Mouse (Mus musculus) embryo, embryonic 9.5 days (tissue): ENCODE results near the gene Pgls.
A peak's percentile ranks its signal among the peaks of the same experiment; 100 is the strongest.

ENCODE experiments used
- DNase-seq: peaks from one replicate; pipeline ENCODE4 v3.0.0-alpha.2; 2017; ENCODE audit errors: extremely low spot score

Gene Pgls

GRCm38 (mm10) chr8:71591471-71592373 lies at the start of gene Pgls:
TSS of gene Pgls (plus strand) at chr8:71592176.
- DNase-seq = peak; percentile 94

- DNase-seq = peak; percentile 95
Measured at GRCm38 (mm10) chr8:71542632-71543343, 49.2 kb upstream of the Pgls start, which contains the start of gene Mvb12a. TSS of gene Mvb12a (plus strand) at chr8:71542922.

DNA sequence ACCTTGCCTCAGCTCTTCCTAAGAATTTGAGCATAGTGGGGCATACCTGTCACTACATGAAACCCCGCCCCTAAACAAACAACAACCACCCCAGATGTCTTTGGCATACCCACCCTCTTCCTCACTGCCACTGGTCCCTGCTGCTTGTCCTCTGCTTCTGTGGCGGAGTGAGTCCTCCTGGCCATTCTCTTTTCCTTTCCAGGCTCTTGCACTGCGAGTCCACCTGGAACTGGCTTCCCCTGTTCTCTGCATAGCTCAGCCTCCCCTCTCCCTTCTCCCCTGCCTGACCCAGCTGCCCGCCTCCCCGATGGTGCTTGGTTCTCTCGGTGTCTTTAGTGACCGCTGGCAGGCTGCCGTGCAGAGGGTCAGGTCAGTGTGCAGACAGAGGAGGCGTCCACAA lies 48.2 kb upstream of the Pgls start:
- DNase-seq = no peak

DNA sequence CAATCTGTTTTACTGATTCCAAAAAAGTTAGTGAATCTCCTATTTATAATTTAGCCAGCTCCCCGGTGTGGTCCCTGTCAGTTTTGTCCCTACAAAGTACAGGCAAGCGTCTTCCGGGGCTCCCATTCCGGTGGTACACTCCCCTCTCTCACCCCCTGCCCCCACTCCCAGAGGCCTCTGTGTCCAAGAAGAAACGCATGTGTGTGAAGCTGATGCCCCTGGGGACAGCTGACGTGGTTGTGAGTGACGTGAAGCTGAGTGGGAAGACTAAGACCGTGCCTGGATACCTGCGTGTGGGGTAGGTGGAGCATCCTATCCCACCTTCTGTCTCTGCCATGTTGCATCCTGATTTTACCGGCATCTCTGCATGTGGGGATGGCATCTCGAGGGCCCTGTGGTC lies 46.9 kb upstream of the Pgls start:
- no peak for DNase-seq

DNA sequence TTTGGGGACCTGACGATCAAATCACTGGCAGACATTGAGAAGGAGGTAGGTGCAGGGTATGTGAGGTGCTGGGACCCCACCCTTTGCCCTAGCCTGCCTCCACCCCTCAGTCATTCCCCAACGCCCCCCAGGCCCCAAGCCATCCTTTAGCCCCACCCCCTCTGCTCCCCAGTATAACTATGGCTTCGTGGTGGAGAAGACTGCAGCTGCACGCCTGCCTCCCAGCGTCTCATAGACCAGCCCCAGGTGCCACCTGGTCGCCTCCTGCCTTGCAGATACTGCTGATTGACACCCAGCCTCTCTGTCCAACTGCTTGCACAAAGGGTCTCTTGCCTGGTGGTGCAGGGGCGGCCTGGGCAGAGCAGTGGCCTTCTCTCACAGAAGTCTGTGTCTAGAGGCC lies 44.4 kb upstream of the Pgls start:
- DNase-seq = no peak

DNA sequence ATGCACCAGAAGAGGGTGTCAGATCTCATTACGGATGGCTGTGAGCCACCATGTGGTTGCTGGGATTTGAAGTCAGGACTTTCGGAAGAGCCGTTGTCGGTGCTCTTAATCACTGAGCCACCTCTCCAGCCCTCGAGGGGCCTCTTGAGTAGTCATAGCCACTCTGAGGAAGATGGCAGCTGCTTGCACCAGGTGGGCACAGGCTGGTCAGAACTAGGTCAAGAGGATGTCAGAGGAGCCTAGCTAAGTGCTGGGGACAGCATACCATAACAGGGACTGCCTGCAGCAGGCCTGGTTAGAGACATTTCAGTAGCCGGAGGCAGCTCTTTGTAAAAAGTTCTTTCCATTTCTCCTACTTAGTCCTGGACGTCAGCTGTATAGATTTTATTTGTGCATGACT lies 41.2 kb upstream of the Pgls start:
- DNase-seq = no peak

DNA sequence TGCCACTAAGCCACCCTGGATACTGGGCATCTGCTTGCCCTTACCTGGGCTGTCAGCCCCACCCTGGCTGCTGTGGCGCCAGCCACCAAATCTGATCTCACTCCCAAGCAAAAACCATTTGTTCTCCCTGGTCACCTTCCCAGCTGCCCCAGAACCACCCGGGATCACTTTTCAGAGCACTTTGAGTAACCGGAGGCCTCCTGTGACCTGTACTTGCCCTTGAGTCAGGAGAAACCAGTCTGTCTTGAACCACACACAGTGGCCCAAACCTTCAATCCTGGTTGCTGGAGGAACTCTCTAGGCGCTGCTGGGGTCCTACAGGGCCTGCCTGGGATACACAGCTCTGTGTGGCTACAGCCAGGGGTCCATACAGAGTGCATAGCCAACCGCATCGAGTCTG lies 39.2 kb upstream of the Pgls start:
- DNase-seq = no peak

DNA sequence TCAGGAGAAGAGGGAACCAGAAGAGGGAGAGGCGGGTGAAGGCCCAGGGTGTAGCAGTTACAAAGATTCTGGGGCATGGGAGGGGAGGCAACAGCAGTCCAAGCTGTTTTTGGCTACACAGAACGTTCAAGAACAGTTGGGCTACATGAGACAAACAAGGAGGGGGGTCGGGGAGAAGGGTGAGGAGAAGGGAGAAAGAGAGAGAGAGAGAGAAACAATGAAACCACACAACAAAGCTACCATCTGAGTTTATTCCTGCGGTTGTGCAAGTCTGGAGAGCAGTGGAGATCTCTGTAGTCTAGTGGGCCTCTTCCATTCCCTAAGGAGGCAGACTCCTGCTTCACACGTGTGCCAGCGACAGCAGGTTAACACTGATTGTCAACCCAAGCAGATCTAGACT lies 38.0 kb upstream of the Pgls start:
- DNase-seq = no peak

GRCm38 (mm10) chr8:71554644-71555043 lies 37.3 kb upstream of the Pgls start:
- no peak for DNase-seq

DNA sequence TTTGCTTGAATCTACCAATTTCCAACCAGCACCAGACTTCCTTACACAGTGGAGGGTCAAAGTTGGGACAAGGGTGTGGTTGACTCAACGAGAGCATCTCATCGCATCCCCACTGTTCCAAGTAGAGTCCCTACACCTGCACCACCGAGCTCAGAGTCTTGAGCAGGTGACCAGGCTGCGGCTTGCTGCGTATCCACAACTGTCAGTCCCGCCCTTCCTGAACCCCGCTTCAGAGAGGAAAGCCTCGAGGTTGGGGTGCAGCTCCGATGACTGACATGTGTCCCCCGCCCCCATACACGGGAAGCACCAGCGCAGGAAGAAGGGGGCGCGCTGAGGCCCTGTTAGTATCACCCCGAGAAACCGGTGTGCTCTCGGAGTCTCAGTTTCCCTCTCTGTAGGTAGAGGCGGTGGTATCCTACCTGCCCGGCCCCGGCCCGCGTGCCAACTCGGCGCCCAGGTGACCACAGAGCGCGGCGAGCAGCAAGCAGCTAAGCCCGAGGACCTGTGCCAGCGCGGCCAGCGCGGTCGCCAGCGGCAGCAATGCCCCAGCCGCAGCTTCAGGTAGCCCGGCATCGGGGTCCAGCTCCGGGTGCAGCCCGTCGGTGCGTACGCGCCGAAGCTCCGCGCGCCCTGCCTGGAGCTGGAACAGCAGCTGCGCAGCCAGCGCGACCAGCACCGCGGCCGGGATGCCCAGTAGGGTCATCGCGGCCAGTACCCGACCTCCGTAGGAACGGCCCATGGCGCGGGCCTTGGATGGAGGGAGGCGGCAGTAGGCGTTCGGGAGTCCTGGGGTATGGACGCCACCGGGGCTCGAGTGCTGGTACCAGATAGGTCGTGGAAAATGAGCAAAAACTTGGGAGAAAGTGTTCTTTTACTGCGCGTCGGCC lies 33.7 kb upstream of the Pgls start, which contains the start of gene Tmem221:
TSS of gene Tmem221 (minus strand) at position 801 of the 887 bp plus-strand sequence.
- DNase-seq = no peak

DNA sequence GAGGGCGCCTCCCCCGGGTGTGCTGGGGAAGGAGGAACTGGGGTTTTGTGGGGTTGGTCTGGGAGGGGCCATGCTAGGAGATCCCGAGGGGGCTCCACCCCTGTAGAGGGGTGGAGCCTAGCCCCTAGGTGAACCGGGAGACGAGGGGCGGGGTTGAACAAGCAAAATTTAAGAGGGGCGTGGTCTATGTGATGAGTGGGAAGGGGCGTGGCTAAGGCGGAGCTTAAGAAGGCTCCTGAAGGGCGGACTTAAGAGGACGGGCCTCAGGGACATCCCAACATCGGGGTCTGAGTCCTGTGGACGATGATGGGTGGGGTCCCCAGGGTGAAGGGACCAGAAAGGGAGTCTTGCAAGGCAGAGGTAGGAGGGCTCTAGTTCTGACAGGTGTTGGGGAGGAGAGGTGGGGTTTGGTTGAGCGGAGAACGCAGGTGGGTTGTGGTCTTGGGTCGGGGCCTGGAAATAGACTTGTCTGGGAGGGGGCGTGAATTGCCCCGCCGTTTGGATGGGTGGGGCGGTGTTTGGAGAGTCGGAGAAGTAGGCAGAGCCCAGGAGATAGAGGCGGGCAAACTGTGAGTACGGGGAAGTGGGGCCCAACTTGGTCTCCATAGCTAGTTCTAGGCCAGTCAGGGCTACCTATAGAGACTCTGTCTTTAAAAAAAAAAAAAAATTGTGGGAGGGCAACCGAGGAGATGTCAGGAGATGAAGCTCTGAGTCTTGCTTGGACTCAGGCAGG lies 32.9 kb upstream of the Pgls start:
- DNase-seq = peak; percentile 79

- DNase-seq = no peak
Measured at GRCm38 (mm10) chr8:71560071-71560470, 31.9 kb upstream of the Pgls start.

- DNase-seq = no peak
Measured at GRCm38 (mm10) chr8:71560765-71561164, 31.2 kb upstream of the Pgls start.

- DNase-seq = peak; percentile 84
Measured at GRCm38 (mm10) chr8:71561401-71561800, 30.6 kb upstream of the Pgls start.

DNA sequence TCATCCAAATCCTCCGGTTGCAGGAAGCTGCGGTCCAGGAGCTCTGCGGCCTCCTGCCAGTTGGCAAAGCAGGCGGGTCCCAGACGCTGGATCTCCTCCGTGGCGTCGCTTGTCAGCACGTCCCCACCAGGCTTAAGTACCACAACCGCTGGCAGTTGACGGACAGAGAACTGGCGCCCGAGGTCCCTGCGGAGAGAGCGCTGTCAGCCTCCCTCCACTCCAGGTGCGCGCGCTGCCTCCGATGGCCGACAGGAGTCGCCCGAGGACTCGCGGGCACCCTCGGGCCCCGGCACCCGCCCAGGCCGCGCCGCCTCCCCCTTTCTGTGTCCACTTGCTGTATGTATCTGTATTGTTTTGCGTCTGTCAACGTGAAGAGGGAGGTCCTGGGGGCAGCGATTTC lies 29.2 kb upstream of the Pgls start:
- peak; percentile 57 for DNase-seq

DNA sequence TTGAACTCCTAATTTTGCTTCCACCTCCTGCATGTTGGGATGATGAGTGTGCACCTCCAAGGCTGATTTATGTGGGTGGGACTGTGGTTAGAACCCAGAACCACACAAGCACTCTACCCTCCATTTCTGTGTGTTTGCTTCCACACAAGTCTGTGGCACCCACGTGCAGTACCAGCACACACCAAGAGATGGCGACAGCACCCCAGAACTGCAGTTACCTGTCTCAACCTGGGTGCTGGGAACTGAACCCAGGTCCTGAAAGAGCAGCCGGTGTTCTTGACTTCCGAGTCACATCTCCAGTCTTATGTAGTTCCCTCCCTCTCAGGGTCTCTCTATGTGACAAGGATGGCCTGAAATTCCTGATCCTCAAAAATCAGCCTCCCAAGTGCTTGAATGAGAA lies 28.0 kb upstream of the Pgls start:
- no peak for DNase-seq

- DNase-seq = no peak
Measured at GRCm38 (mm10) chr8:71566501-71566900, 25.5 kb upstream of the Pgls start, which contains the start of gene Nxnl1. TSS of gene Nxnl1 (minus strand) at chr8:71566601.

DNA sequence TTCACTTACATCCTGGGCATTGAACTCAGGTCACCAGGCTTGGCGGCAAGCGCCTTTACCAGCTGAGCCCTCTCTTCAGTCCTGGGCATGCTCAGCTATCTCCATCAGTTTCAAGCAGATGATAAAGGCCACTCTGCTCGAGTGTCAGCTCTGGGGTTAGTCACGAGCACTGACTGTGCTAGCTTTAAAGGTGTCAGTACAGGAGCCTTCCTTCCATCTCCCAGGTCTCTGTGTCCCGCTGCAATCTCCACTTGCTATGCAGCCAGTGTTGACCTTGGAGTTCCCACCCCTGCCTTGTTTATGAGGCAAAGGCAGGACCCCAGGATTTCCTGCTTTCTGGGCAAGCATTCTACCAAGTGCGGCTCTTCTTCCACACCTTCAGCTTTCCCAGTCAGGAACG lies 24.4 kb upstream of the Pgls start:
- DNase-seq = no peak

DNA sequence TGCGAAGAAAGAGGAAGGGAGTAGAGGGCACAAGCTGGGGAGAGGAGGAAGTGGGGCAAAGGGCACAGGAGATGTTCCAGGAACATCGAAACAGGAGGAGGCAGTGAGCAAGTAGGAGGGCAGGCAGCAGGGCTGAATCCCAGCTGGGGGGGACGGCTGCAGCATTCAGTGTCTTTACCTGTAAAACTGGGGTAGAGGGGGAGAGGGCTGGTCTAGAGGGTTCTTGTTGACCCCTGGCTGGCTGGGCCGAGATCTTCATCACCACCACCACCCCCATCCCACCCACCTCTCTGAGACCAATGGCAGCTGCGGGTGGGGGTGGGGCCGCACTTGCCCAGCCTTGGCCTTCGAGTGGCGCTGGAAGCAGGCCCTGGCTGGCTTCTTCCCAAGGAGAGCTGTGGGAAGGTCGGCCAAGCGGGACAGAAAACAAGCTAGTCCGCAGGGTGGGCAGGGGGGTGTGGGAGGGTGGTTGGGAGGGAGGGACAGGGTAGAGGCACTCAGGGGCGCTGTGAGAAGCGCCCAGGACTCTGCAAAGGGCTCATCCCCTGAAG lies 23.5 kb upstream of the Pgls start, which contains the start of gene Slc27a1:
TSS of gene Slc27a1 (plus strand) at position 496 of the 551 bp plus-strand sequence.
- DNase-seq = no peak

DNA sequence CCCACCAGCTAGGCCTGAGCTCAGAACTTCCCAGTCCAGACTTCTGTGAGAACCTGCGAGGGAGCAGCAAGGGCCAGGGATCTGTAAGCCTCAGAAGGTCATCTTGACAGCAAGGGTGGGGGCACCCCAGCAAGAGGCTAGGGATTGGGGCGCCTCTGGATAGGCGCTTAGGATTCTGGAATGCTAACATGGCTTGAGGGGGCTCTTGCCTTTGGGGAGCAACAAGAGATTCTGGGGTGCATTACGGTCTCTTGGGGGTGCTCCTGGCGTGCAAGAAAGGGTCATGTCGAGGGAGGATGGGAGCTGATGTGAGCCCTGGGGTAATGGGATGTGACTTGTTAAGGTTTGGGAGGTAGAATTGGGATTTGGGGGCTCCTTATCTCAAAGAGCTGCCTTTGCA lies 23.0 kb upstream of the Pgls start:
- DNase-seq = no peak
